Mouse (Mus musculus) heart, postnatal 14 days (tissue): Measurements from ENCODE around the gene Gdf1. TPM values are rescaled to one million over a fixed set of nuclear protein-coding genes. Genes with fewer than 3 reads are reported as not detected.
A peak's percentile ranks its signal among the peaks of the same experiment; 100 is the strongest.

Source experiments
- DNase-seq, 2 experiments: peaks; one replicate each; pipeline ENCODE4 v3.0.0; 2021 to 2022
- intact Hi-C: fragments of 180-260 bp; cut with DNase I; formaldehyde crosslinking; loops from one replicate; pipeline ENCODE4 v1.15.1; 2025
- total RNA-seq, 2 experiments: library from RNA; stranded (reverse); gene quantifications; 2 replicates each; pipeline ENCODE4 v1.2.3; 2021

The Gdf1 gene
- total RNA-seq, 2 experiments from 2014 or later: not detected

DNA sequence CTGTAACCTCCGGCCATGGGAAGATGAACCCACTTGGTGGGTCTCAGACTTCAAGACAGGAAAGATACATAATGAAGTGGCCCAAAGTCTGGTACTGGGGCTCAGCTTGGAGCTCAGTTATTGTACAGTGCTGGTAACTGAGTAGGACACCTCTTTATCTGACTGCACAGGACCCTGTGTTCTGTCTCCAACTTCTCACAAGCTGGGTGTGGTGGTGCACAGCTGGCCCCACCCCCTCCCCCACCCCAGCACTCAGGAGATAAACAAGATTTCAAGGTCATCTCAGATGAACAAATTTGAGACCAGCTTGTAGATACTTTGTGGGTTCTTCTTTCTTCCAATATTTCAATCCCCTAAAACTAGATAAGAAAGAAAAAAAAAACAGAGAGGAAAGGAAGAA, 26.5 kb downstream of the Gdf1 start:
- no peak for DNase-seq
- intact Hi-C loops: no loop called here

DNA sequence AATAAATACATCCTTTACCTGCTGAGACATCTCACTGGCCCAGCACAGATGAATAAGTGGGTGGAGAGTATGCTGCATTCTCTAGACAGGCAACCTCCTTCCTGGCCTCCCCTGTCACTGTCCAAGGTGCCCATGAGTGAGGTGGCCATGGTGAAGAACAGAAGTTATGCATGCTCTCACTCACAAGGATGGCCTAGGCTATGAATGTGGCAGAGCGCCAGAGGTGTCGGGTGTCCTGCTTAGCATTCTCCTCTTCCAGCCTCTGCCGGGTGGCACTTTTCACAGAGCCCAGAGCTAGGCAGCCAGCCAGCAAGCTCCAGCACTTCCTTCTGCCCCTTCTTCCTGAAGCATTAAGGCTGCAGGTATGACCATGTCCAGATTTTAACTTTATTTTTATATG, 29.8 kb downstream of the Gdf1 start:
- intact Hi-C loops: no loop called here
- DNase-seq: peak; percentile 32 to 57

DNA sequence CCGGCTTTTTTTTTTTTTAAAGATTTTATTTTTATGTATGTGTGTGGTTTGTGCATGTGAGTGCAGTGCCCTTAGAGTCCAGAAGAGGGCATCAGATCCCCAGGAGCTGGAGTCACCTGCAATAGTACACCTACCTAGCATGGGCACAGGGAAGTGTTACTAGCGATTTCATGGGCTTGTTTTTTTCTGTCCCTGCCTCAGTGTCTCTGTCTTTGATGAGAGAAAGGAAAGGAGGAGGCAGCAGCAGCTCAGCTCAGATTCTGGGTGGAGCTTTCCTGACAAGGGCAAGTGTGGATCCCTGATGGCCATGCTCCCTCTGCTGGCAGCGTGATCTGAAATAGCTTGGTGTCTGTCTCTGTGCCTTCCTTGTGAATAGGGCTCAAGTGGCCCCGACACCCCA, 31.2 kb downstream of the Gdf1 start:
- DNase-seq: no peak
- intact Hi-C loops: no loop called here

DNA sequence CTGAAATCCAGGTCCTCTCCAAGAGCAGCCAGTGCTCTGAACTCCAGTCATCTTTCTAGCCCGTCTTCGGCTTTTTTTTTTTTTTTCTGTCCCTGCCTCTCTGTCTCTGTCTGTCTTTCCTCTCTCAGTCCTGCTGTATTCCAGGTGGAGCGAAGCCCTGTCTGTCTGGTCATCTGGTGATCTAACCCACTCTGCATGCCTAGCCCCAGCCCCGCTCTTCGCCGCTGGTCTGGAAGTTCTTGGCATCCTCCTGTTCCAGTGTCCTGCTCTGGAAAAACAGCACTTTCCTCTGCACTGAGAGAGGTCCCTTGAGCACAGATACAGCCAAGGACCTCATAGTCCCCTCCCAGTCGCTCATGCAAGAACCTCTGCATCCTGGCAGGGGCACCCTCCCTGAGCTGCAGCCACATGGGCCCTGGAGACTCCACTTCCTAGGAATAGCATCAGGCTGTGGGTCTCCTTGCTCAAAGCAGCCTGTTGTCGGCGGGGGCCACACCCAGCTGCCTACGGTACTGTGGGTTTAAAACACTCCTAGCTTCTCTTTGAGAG, 31.9 kb downstream of the Gdf1 start:
- intact Hi-C loops: no loop called here
- no peak for DNase-seq

DNA sequence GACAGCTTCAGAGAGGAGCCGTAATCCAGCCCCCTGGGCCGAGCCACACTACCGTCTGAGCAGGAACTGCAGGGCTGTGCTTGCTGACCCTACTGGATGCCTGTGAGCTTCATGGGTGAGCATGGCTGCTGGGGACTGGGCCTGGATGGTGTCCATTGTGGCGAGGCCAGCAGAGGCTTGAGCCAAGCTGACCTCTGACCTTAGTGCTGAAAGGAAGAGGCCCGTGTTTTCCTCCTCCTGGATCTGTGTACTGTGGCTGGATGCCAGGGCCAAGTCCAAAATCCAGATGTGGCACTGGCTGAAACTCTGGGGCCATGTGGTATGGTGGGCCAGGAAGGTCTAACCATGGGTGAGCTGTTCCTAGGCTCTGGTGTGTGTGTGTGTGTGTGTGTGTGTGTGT, 34.4 kb downstream of the Gdf1 start:
- intact Hi-C loops: no loop called here
- DNase-seq: peak in 1 of 2 experiments; percentile 52

DNA sequence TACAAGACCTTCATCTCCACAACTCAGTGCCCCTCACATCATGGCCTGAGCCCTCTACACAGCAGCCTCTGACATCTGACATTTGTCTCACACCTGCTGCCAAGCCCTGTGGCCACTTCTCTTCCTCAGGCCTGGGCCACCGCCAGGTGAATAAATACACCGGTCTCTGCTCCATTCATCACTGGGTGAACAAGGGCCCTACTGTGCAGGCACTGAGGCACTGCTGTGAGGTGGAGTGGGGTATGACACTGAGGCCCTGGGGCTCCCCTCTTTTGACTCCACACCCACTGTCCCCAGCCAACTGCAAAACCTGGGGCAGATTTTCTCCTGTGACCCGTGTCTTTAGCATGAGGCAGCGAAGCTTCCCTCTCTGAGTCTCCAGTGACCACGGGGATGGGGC, 37.0 kb downstream of the Gdf1 start:
- intact Hi-C loops: no loop called here

DNA sequence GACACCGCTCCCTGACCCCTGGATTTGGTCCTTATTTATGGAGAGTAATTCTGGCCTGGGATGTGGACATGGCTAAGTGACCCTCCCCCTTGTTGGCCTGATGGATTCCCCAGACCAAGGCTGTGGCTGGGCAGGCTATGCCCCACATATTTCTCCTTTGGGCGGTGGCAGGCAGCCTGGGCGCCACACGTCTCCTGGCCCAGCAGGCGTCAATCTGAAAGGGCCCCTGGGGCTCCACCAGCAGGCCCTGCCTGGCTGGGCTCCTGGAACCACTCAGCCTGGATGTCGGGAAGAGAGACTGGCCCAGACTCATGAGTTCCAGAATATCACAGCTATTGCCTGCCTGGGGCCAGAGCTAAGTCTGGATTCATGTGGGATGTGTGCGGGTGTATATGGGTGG, 40.9 kb downstream of the Gdf1 start:
- intact Hi-C loops: no loop called here
- no peak for DNase-seq

More for the DNA sequence above, 37.0 kb downstream of the Gdf1 start:
- DNase-seq: no peak

DNA sequence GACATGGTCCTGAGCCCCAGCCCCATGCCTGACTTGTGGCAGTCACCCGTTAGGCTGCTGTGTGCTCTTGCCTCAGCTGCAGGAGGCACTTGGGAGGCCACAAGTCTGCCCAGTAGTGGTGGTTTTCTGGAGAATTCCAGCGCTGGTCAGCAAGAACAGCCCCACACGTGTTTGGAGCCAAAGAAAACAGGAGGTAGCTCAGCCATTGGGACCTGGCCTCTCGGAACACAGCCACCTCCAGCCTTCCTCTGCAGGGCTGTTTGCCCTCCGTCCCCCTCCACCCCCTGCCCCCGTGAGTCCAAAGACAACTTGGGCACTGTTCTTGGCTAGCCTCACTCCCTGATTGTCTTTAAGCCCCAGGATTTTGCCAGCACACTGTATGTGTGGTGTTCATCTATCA, 42.3 kb downstream of the Gdf1 start:
- intact Hi-C loops: no loop called here
- no peak for DNase-seq

DNA sequence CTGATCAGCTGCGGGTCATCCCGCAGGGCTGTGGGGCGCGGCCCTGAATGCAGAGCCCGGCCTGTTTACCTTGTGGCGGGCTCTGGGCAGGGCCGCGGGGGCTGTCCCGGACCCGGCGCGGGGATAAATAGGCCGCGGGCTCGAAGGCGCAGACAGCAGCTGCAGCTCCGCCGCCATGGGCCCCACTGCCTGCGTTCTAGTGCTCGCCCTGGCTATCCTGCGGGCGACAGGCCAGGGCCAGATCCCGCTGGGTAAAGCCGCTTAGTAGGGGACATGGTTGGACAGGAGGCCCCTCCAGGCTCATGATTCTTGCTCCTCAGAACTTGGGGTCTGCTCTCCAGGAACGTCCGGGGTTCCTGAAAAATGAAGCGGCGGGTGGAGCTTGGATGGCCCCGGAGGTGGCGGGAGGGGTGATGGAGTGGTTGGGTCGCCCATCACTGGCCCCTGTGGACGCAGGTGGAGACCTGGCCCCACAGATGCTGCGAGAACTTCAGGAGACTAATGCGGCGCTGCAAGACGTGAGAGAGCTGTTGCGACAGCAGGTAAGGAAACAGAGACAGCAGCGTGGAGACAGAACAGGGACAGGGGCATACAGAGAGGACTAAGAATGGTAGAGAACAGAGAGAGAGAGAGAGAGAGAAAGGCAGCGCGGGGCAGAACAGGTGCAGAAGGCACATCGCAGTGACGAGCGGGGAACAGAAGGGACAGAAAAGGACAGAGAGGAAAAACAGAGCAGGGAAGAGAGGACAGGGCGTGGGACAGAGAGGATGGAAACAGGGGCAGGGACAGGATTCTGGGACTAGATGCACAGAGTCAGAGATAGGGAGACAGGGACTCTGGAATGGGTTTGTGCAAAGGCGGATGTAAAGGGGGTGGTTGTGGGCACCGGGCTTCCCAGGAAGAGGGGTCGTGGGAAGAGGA, 44.0 kb downstream of the Gdf1 start, which contains the start of gene Comp:
Gene Comp (plus strand): TSS at position 162 of the 921 bp plus-strand sequence.
- no peak for DNase-seq
- intact Hi-C loops: no loop called here

DNA sequence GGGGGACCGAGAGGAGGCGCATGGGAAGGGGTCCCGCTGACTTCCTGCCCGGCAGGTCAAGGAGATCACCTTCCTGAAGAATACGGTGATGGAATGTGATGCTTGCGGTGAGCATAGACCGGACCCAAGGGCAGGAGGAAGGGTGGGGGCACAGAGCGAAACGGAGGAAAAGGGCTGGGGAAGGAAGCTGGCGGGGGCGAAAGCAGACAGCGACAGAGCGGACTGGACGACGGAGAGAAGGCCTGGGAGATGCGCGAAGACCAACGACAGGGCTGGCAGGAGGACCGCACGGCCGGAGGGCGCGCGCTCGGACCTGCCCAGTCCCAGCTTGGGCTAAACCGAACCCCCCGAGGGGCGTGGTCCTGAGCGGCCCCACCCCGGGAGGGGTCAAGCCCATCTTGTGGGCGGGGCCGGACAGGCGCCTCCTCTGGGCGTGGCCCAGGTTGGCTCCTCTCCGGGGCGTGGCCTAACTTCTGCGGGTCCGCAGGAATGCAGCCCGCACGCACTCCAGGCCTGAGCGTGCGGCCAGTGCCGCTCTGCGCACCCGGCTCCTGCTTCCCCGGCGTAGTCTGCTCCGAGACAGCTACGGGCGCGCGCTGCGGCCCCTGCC, 44.8 kb downstream of the Gdf1 start:
- DNase-seq: peak; percentile 65 to 79
- intact Hi-C loops: no loop called here

DNA sequence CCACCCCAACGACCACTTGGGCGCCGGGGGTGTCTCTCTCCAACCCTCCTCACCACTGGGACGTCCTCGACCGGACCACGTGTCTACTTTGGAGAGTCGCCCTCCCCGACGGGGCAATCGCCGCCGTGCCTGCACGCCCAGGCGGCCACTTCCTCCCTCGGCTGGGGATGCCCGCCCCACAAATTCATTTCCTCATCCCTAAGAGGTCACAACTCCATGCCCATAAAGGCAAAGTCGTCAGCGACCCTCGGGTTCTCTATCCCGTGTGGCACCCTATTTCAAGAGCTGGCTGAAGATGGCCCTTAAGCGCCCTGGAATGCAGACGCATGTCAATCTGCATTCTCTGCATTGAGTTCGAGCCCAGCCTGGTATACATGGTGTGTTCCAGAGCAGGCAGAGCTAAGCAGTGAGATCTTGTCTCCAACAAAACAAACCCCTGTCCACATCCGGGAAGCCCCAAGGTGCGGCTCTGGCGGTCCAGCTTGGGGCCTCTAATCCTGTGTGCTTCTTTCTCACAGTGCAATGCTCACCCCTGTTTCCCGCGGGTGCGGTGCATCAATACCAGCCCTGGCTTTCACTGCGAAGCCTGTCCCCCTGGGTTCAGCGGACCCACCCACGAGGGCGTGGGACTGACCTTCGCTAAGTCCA, 45.7 kb downstream of the Gdf1 start:
- intact Hi-C loops: no loop called here
- DNase-seq: peak in 1 of 2 experiments; percentile 32

DNA sequence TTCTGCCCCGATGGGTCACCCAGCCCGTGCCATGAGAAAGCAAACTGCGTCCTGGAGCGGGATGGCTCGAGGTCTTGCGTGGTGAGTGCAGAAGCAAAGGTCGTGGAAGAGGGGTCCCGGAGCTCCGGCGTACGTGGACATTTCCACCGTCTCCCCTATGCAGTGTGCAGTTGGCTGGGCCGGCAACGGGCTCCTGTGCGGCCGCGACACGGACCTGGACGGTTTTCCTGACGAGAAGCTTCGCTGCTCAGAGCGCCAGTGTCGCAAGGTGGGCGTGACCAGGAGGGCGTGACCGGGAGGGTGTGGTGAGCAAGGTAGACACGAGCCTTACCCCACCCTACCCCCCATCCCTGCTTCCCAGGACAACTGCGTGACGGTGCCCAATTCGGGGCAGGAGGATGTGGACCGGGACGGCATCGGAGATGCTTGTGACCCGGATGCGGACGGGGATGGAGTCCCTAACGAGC, 46.7 kb downstream of the Gdf1 start:
- DNase-seq: no peak
- intact Hi-C loops: no loop called here

DNA sequence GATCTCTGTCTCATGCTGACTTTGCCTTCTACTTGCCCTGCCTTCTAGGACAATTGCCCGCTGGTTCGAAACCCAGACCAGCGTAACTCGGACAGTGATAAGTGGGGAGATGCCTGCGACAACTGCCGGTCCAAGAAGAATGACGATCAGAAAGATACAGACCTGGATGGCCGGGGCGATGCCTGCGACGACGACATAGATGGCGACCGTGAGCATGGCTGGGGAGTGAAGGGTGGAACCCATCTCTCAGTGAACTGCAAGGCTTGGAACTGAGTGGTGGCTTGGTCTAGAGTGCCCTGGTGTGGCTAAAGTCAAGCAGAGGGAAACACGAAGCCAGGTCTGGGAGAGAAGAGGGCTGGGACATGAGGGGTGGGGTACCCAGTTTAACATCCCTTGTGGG, 47.4 kb downstream of the Gdf1 start:
- intact Hi-C loops: no loop called here
- no peak for DNase-seq

DNA sequence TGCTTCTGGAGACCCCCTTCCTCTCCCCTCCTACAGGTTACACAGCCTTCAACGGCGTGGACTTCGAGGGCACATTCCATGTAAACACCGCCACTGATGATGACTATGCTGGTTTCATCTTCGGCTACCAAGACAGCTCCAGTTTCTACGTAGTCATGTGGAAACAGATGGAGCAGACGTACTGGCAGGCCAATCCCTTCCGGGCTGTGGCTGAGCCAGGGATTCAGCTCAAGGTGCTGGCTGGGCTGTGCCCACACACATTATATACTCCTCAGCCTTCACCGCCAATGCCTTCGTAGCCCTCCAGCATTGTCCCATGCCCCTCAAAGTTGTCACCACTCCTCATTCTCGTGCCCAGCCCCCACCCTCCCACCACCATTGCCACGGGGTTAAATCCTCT, 50.5 kb downstream of the Gdf1 start:
- intact Hi-C loops: loop anchor here (10.0 kb wide), 1 partner anchor 205 kb away; no protein-coding TSS in a partner anchor
- no peak for DNase-seq

Other genes with a start within 250 kb of the Gdf1 start
- not detected for gene Hapln4, start 246.4 kb upstream of the Gdf1 start, total RNA-seq
- gene Ncan, start 208.9 kb upstream of the Gdf1 start, total RNA-seq: under 1 TPM; 0.02 to 0.07 TPM
- gene Nr2c2ap, start 198.5 kb upstream of the Gdf1 start, total RNA-seq: 1 to 10 TPM; 7.4 to 7.9 TPM
- gene Rfxank, start 190.7 kb upstream of the Gdf1 start, total RNA-seq: 10 to 100 TPM; 17.7 to 20.1 TPM
- 10 to 100 TPM; 25.8 to 31.3 TPM for gene Borcs8, start 190.3 kb upstream of the Gdf1 start, total RNA-seq
- under 1 TPM in 1 of 2 experiments, not detected in 1; 0.37 TPM for gene Mef2b, start 190.1 kb upstream of the Gdf1 start, total RNA-seq
- 10 to 100 TPM; 91.7 to 99.4 TPM for gene Tmem161a, start 157.5 kb upstream of the Gdf1 start, total RNA-seq
- gene Slc25a42, start 117.5 kb upstream of the Gdf1 start, total RNA-seq: 10 to 100 TPM; 46.4 to 55.4 TPM
- 10 to 100 TPM; 40.2 to 44.7 TPM for gene Sugp2, start 95.6 kb upstream of the Gdf1 start, total RNA-seq
- 1 to 10 TPM; 6.6 to 9.7 TPM for gene Armc6, start 95.4 kb upstream of the Gdf1 start, total RNA-seq
- 10 to 100 TPM; 16.6 to 18.0 TPM for gene Homer3, start 47.0 kb upstream of the Gdf1 start, total RNA-seq
- gene Ddx49, start 27.3 kb upstream of the Gdf1 start, total RNA-seq: 10 to 100 TPM; 28.9 to 29.0 TPM
- gene Cope, start 27.3 kb upstream of the Gdf1 start, total RNA-seq: 100 to 1,000 TPM; 160 to 164 TPM
- under 1 TPM; 0.56 to 0.72 TPM for gene Cers1, start 14.0 kb upstream of the Gdf1 start, total RNA-seq
- 10 to 100 TPM; 41.3 to 44.0 TPM for gene Upf1, start 23.5 kb downstream of the Gdf1 start, total RNA-seq
- gene Comp, start 43.7 kb downstream of the Gdf1 start, total RNA-seq: 1 to 10 TPM; 2.4 to 3.8 TPM
- 1 to 10 TPM; 7.7 to 9.5 TPM for gene Crtc1, start 109.8 kb downstream of the Gdf1 start, total RNA-seq
- gene Klhl26, start 147.2 kb downstream of the Gdf1 start, total RNA-seq: 1 to 10 TPM; 5.5 to 6.9 TPM
- not detected for gene Tmem59l, start 157.5 kb downstream of the Gdf1 start, total RNA-seq
- under 1 TPM; 0.22 to 0.29 TPM for gene Crlf1, start 163.3 kb downstream of the Gdf1 start, total RNA-seq
- 100 to 1,000 TPM; 105 TPM for gene Rex1bd, start 176.9 kb downstream of the Gdf1 start, total RNA-seq
- 1,000 to 10,000 TPM; 1,458 to 1,541 TPM for gene Uba52, start 181.0 kb downstream of the Gdf1 start, total RNA-seq
- gene Fkbp8, start 197.9 kb downstream of the Gdf1 start, total RNA-seq: 100 to 1,000 TPM; 150 to 163 TPM
- gene Kxd1, start 198.1 kb downstream of the Gdf1 start, total RNA-seq: 10 to 100 TPM; 75.3 to 76.6 TPM
- gene Ell, start 209.6 kb downstream of the Gdf1 start, total RNA-seq: 10 to 100 TPM; 15.5 to 16.5 TPM